Mouse (Mus musculus): Measurements from ENCODE around the gene Gpr89. TPM values are rescaled to one million over a fixed set of nuclear protein-coding genes. Genes with fewer than 3 reads are reported as not detected.

The Gpr89 gene
- polyA plus RNA-seq, 1 experiment from 2014 or later: 37.0 TPM

DNA sequence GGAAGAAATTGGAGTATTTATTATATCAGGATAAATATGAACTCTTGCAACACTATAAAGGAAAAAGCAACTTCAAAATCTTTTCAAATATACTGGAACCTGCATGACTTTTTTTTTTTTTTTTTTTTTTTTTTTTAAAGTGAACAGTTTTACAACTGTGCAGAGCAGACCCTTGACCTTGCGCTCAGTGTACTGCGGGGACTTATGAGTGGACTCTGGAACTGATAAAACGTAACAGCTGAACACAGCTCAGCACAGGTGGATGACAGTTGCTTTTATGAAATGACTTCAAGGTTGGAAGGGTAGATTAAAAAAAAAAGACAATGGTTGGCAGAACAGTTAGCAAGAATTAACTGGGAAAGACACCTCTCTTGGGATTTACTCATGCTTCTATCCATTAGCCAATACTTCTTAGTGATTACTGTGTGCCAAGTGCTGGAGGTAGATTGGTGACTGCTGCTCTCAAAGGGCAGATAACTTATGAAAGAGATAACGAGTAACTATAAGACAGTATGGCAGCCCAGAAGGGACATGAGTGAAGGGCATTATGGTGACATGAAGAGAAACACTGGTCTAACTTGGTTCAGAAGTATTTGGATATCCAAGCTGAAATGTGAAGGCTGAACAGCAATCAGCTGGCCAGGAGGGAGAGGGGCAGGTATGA, 2.7 kb downstream of the Gpr89 start:
- Histone ChIP-seq H3K27me3 (peaks cover 13% of the 10 kb centered on the region), H3K36me3 (peaks cover 7% of the 10 kb centered on the region), H3K4me3 (replicated peaks) (no peak overlapping the region), H3K9ac (replicated peaks) (no peak overlapping the region), H3K4me2 (replicated peaks) (no peak overlapping the region), H3K27ac (no peak overlapping the region), H3K9me3 (no peaks in the 10 kb centered on the region), H3K4me1 (replicated peaks) (peaks cover 14% of the 10 kb centered on the region)
- WGBS: 95% methylated on average over 4 of the region's 4 CpGs
- no peak for ATAC-seq

DNA sequence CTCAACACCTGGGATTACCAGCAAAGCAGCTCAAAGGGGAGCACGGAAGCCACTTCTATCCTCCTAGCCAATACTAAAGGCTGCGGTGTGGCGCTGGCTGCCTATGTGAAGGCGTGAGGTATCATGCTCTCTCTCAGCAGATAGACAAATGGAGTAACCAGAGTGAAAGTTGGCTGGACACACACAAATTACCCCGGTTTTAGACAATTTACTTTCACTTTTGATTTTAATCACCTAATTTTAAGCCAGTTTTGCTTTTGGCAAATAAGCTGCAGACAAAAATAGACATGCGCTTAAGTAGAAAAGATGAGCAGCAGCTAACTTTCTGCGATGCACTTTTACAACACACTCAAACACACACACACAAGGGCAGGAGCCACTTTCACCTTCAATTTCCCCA, 21.5 kb downstream of the Gpr89 start:
- Histone ChIP-seq H3K27me3 (no peaks in the 10 kb centered on the region), H3K4me2 (replicated peaks) (no peak overlapping the region), H3K4me1 (replicated peaks) (no peaks in the 10 kb centered on the region), H3K9ac (replicated peaks) (no peak overlapping the region), H3K9me3 (no peaks in the 10 kb centered on the region), H3K27ac (no peak overlapping the region), H3K4me3 (replicated peaks) (no peak overlapping the region), H3K36me3 (peaks cover 80% of the 10 kb centered on the region)
- 96% methylated on average over 7 of the region's 7 CpGs for WGBS
- no peak for ATAC-seq

DNA sequence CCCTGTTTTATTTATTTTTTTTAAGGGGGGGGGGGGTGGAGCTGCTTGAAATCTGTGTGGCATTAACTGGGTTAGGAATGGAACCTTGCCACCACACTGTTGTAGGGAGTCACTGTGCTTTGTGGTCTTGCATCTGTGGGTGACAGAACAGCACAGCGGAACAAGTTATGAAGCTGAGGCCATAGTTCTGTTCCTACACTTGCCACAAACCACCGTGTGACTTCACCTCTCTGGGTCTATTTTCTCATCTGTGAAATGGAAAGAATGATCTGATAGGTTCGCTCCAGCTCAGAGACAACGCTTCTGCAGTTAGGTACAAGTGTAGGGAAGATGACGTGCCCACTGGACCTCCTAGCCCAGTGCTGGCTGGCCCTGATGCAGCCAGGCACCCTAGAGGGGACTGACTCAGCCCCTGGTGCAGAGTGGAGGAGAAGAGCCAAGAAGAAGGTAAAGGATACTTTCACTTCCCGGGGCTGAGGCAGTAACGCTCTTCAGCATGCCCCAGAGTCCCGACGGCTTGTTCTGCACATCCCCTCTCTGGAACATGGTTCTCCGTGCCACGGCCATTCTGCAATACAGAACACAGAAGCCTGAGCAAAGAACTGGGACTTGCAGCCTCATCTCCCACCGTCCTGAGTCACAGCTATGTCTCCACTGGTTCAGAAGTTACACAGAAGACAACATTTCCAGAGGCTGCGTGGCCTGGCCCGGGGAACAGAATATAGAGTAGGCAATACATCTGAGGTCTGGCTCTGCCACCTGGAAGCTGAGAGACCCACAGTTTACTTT, 22.9 kb downstream of the Gpr89 start:
- no peak overlapping the region for H3K4me3 ChIP-seq (replicated peaks)
- H3K9ac ChIP-seq (replicated peaks): no peak overlapping the region
- 96% methylated on average over 14 of the region's 14 CpGs for WGBS
- H3K27me3 ChIP-seq: no peaks in the 10 kb centered on the region
- no peak for ATAC-seq
- no peak overlapping the region for H3K4me2 ChIP-seq (replicated peaks)
- H3K27ac ChIP-seq: no peak overlapping the region
- H3K9me3 ChIP-seq: no peaks in the 10 kb centered on the region
- no peaks in the 10 kb centered on the region for H3K4me1 ChIP-seq (replicated peaks)
- H3K36me3 ChIP-seq: peaks cover 78% of the 10 kb centered on the region

DNA sequence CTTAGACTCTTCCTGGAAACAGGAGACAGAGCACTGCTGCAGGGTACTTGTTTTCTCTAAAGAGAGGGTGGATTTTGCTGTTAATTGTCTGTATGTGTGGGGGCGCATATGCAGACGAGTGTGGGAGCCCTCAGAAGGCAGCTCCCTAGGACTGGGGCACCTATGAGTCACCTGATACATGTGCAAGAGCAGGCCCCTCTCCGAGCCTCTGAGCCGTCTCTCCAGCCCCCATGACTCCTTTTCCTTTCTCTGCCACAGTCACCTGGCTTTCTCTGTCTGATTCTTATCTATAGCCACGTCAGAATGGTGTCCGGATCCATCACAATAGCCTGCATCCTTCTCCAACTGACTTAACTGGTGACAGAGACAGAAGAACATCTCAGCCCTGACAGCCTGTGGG, 23.6 kb downstream of the Gpr89 start:
- H3K4me2 ChIP-seq (replicated peaks): no peak overlapping the region
- H3K9me3 ChIP-seq: no peaks in the 10 kb centered on the region
- H3K9ac ChIP-seq (replicated peaks): no peak overlapping the region
- peaks cover 73% of the 10 kb centered on the region for H3K36me3 ChIP-seq
- no peaks in the 10 kb centered on the region for H3K27me3 ChIP-seq
- no peak overlapping the region for H3K27ac ChIP-seq
- H3K4me1 ChIP-seq (replicated peaks): no peaks in the 10 kb centered on the region
- ATAC-seq: no peak
- WGBS: 81% methylated on average over 6 of the region's 6 CpGs
- no peak overlapping the region for H3K4me3 ChIP-seq (replicated peaks)

DNA sequence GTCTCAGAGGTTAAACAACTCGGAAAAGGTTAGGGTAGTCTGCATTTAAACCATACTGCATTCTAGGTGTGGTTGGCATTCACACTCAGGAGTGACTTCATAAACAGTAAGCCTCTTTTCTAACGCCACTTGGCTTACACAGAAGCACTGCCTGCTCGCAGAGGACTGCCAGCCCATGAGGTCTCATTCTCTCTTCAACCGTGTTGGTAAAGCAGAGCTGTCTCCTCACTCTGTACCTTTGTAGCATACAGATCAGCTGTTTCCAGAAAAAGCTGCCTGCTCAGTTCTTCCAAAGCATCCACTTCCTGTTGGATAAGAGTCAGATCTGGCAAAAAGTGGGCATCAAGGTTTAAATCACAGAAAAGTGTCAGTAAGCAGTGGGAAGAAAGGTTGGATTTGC, 24.8 kb downstream of the Gpr89 start:
- H3K4me1 ChIP-seq (replicated peaks): no peaks in the 10 kb centered on the region
- ATAC-seq: no peak
- no peaks in the 10 kb centered on the region for H3K27me3 ChIP-seq
- no peak overlapping the region for H3K4me2 ChIP-seq (replicated peaks)
- H3K9ac ChIP-seq (replicated peaks): no peak overlapping the region
- no peak overlapping the region for H3K27ac ChIP-seq
- H3K4me3 ChIP-seq (replicated peaks): no peak overlapping the region
- H3K9me3 ChIP-seq: no peaks in the 10 kb centered on the region
- H3K36me3 ChIP-seq: peaks cover 69% of the 10 kb centered on the region
- WGBS: 88% methylated on average over 4 of the region's 4 CpGs

DNA sequence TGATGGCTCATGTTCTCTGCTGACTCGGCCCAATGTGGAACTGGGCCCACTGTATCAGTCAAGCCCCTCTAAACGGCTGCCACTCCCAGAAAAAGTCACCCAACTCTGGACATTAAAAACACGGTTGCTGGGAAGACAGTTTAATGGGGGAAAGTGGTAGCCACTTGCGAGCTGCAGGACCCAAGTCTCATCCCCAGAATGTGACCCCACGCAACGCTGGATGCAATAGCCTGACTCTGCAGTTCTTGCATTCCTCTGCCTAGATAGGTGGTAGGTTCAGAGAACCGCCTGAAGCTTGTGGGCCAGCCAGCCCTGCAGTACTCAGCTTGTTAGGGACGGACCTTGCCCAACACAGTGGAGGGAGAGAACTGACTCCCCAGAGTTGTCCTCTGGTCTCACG, 25.6 kb downstream of the Gpr89 start:
- Histone ChIP-seq H3K27ac (no peak overlapping the region), H3K4me1 (replicated peaks) (no peaks in the 10 kb centered on the region), H3K27me3 (no peaks in the 10 kb centered on the region), H3K9me3 (no peaks in the 10 kb centered on the region), H3K4me3 (replicated peaks) (no peak overlapping the region), H3K4me2 (replicated peaks) (no peak overlapping the region), H3K9ac (replicated peaks) (no peak overlapping the region), H3K36me3 (peaks cover 73% of the 10 kb centered on the region)
- 91% methylated on average over 9 of the region's 9 CpGs for WGBS
- ATAC-seq: no peak

DNA sequence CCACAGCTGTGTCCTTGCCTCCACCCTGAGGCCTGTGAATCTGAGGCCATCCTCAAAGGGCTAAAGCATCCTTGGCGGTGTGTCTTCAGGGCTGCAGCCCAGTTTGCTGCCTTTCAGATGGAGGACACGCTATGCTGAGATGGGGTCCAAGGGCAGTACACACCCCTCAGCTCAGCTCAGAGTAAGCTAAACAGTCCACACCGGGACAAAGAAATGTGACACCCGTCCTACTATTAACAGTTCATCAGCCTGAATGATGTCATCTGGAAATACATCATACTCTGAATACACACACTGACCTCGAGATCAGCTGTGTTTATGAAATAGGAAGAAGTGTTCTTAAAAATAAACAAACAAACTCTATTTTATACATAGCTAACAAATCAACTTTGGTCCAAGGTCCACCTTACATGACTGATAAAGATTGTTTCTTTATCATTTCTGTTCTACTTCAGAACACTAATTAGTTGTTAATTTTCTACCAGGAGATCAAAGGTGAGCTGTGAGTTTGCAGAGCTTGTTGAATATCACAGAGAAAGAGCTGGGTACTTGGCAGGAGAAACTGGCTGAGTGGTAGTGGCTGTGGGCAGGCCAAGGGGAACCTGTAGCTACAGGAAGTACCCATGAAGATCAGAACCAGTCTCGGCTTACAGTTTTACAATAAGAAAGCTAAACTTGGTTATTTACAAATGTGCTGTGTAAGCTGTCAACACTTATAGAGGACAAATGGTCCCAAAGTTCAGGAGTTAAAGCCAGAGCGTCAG, 30.2 kb downstream of the Gpr89 start:
- Histone ChIP-seq H3K9me3 (no peaks in the 10 kb centered on the region), H3K4me3 (replicated peaks) (no peak overlapping the region), H3K27ac (no peak overlapping the region), H3K9ac (replicated peaks) (no peak overlapping the region), H3K4me2 (replicated peaks) (no peak overlapping the region), H3K36me3 (peaks cover 78% of the 10 kb centered on the region), H3K27me3 (no peaks in the 10 kb centered on the region), H3K4me1 (replicated peaks) (no peaks in the 10 kb centered on the region)
- WGBS: 87% methylated on average over 7 of the region's 7 CpGs
- ATAC-seq: no peak

DNA sequence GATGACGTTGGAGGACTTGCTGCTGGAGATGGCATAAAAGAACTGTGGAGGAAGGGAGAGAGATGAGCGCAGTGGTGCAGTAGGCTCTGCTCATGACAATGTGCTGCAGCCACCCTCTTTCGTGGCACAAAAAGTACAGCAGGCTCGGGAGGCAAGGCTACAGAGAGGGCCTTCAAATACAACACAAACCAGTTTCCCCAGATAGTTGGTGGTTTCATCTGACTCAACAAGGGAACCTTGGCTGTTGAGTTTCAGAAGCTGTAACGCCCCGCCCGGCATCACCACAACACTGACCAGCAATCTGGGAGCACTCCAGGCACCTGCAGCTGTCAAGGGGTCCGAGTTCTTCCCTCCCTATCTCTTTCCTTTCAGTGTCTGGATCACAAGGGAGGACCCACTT, 32.6 kb downstream of the Gpr89 start:
- H3K36me3 ChIP-seq: peaks cover 80% of the 10 kb centered on the region
- WGBS: 98% methylated on average over 8 of the region's 8 CpGs
- no peak overlapping the region for H3K27ac ChIP-seq
- H3K9ac ChIP-seq (replicated peaks): no peak overlapping the region
- H3K27me3 ChIP-seq: no peaks in the 10 kb centered on the region
- ATAC-seq: no peak
- no peaks in the 10 kb centered on the region for H3K9me3 ChIP-seq
- no peak overlapping the region for H3K4me2 ChIP-seq (replicated peaks)
- no peak overlapping the region for H3K4me3 ChIP-seq (replicated peaks)
- no peaks in the 10 kb centered on the region for H3K4me1 ChIP-seq (replicated peaks)

DNA sequence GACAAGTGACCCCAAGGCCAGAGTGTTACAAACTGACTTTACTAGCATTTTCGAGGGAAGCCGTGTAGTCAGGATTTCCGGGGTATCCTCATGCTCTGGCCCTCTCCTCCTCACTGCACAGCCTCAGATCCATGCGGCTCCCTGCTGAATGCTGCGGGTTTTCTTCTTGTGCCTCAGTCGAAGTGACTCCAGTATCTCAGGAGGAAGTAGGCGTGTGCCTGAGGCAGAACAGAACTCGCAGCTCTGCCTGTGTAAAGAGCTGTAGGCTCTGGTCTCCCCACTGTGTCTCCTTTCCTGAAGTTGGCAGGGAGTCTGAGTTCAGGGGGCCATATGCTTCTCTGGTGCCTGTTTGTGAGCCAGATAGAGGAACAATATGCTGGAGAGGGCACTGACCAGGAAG, 34.1 kb downstream of the Gpr89 start:
- Histone ChIP-seq H3K4me3 (replicated peaks) (no peak overlapping the region), H3K36me3 (peaks cover 78% of the 10 kb centered on the region), H3K27me3 (no peaks in the 10 kb centered on the region), H3K27ac (no peak overlapping the region), H3K4me1 (replicated peaks) (no peaks in the 10 kb centered on the region), H3K9ac (replicated peaks) (no peak overlapping the region), H3K4me2 (replicated peaks) (no peak overlapping the region), H3K9me3 (no peaks in the 10 kb centered on the region)
- ATAC-seq: no peak
- WGBS: 94% methylated on average over 8 of the region's 8 CpGs

DNA sequence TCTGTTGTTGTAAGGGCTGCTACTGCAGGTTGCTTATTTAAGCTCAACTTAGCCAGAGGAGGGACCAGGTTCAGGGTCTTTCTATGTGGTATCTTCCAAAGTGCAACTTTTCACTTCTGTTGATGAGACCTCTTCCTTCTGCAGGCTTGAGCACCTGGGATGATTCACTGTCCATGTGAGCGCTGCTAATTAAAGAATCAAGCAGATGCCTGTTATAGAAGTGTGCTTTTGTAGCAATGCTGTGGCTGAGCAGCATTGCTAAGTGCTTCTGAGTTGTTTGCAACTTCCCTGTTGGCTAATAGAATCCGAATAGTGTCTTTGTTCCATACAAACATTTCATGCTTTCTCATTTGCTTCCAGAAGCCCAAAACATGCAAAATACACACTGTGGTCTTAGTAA, 34.9 kb downstream of the Gpr89 start:
- no peak for ATAC-seq
- Histone ChIP-seq H3K4me2 (replicated peaks) (no peak overlapping the region), H3K4me1 (replicated peaks) (no peaks in the 10 kb centered on the region), H3K36me3 (peaks cover 73% of the 10 kb centered on the region), H3K9me3 (no peaks in the 10 kb centered on the region), H3K9ac (replicated peaks) (no peak overlapping the region), H3K27me3 (no peaks in the 10 kb centered on the region), H3K4me3 (replicated peaks) (no peak overlapping the region), H3K27ac (no peak overlapping the region)
- 97% methylated on average over 2 of the region's 2 CpGs for WGBS

DNA sequence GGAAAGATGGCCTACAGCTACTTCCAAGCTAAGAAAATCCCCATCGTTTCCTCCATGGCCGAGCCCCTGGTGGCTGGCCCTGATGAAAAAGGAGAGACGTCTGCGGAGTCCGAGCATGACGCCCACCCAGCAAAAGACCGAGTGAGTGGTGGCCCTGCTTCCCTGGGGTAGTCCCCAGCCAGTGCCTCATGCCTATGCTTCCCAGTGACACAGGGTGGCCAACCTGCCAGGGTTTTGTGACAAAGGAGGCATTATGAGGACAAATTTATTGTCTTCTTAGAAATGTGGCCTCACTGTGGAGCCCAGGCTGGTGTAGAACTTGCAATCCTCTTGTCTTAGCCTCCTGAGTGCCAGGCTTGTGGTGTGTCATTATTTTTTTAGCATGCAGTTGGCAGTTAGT, 36.1 kb downstream of the Gpr89 start:
- peaks cover 63% of the 10 kb centered on the region for H3K36me3 ChIP-seq
- H3K4me3 ChIP-seq (replicated peaks): no peak overlapping the region
- 94% methylated on average over 7 of the region's 7 CpGs for WGBS
- H3K9ac ChIP-seq (replicated peaks): no peak overlapping the region
- ATAC-seq: no peak
- no peak overlapping the region for H3K4me2 ChIP-seq (replicated peaks)
- H3K27me3 ChIP-seq: no peaks in the 10 kb centered on the region
- H3K27ac ChIP-seq: no peak overlapping the region
- H3K9me3 ChIP-seq: no peaks in the 10 kb centered on the region
- H3K4me1 ChIP-seq (replicated peaks): no peaks in the 10 kb centered on the region

DNA sequence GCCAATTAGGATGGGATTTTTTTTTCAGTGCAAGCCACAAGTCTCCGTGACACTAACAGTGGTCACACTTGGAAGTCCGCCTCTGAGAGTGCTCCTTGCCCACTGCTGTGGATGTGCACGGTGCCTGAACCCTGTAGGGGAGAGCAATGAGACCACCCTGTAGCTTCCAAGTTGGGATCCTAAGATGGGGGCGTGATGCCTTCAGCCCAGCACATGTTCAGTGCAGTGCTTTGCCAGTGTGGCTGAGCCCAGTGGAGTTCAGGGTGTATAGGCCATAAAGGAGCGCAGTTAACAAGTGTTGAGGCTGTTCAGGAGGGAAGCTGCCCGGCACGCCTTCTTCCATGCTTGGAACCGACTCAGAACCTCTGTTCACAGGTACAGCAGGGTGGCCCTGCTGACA, 36.6 kb downstream of the Gpr89 start:
- Histone ChIP-seq H3K4me3 (replicated peaks) (no peak overlapping the region), H3K36me3 (peaks cover 58% of the 10 kb centered on the region), H3K4me2 (replicated peaks) (no peak overlapping the region), H3K27ac (no peak overlapping the region), H3K9me3 (no peaks in the 10 kb centered on the region), H3K27me3 (no peaks in the 10 kb centered on the region), H3K4me1 (replicated peaks) (no peaks in the 10 kb centered on the region), H3K9ac (replicated peaks) (no peak overlapping the region)
- ATAC-seq: no peak
- WGBS: 94% methylated on average over 8 of the region's 8 CpGs
